Mouse (Mus musculus) lung, adult 2 months (tissue): Measurements from ENCODE around the gene Nhs. TPM values are rescaled to one million over a fixed set of nuclear protein-coding genes. Genes with fewer than 3 reads are reported as not detected.

ENCODE experiments used
- DNase-seq: peaks from one replicate; pipeline ENCODE4 v3.0.0; 2022
- H3K4me1 ChIP-seq: fragments of 200-500 bp; 2 replicates; pipeline ENCODE4 v1.6.1; 2011; ENCODE audit warnings: low read length; ENCODE audit not compliant: control insufficient read depth, insufficient read depth
- H3K4me3 ChIP-seq: fragments of 200-500 bp; replicated peaks from 2 replicates; pipeline ENCODE3; 2011; ENCODE audit warnings: low read depth, mild to moderate bottlenecking, control low read depth, low read length; ENCODE audit errors: extremely low read depth
- CTCF ChIP-seq: fragments of 200-500 bp; IDR thresholded peaks from 2 replicates; pipeline ENCODE4 v1.5.1; 2011; ENCODE audit warnings: mild to moderate bottlenecking, low read length, control low read depth; ENCODE audit not compliant: insufficient read depth
- POLR2A ChIP-seq: fragments of 200-500 bp; IDR thresholded peaks from 2 replicates; pipeline ENCODE4 v1.6.1; 2011; ENCODE audit warnings: low read depth, mild to moderate bottlenecking, control low read depth, low read length, borderline replicate concordance; ENCODE audit errors: extremely low read depth
- WGBS: fragments of 180-500 bp; shearing (Covaris S2); methylation state at CpG from one replicate; pipeline ENCODE4 v1.1.7; 2018; 5-methylcytosine and 5-hydroxymethylcytosine counted together
- polyA plus RNA-seq: library from polyadenylated mRNA; depleted of rRNA; stranded (reverse); fragments of >200 nt; gene quantifications from 2 replicates; pipeline ENCODE4 v1.2.3, GENCODE M21; 2012

Gene Nhs
- polyA plus RNA-seq, 1 experiment, result 0.33 TPM

- 47% methylated on average over 13 of the region's 13 CpGs for WGBS
- Histone ChIP-seq H3K4me1 (no peaks in the 10 kb centered on the region), H3K4me3 (no peak overlapping the region)
- TF ChIP-seq POLR2A (no peak), CTCF (no peak)
- DNase-seq, result peak; percentile 13
Measured at GRCm38 (mm10) chrX:162025210-162025953, 134.1 kb downstream of the Nhs start.

GRCm38 (mm10) chrX:162021724-162022123 lies 137.8 kb downstream of the Nhs start:
- H3K4me3 ChIP-seq, result no peak overlapping the region
- no peaks in the 10 kb centered on the region for H3K4me1 ChIP-seq
- TF ChIP-seq CTCF (no peak), POLR2A (no peak)
- DNase-seq, result no peak
- 70% methylated on average over 3 of the region's 3 CpGs for WGBS

- H3K4me1 ChIP-seq, result no peaks in the 10 kb centered on the region
- DNase-seq, result no peak
- 77% methylated on average over 3 of the region's 3 CpGs for WGBS
- no peak overlapping the region for H3K4me3 ChIP-seq
- TF ChIP-seq CTCF (no peak), POLR2A (no peak)
Measured at GRCm38 (mm10) chrX:162020039-162020566, 139.4 kb downstream of the Nhs start.

GRCm38 (mm10) chrX:162017471-162017870 lies 142.1 kb downstream of the Nhs start:
- H3K4me1 ChIP-seq, result no peaks in the 10 kb centered on the region
- WGBS, result 73% methylated on average over 9 of the region's 9 CpGs
- H3K4me3 ChIP-seq, result no peak overlapping the region
- TF ChIP-seq POLR2A, result no peak
- no peak for TF ChIP-seq CTCF
- no peak for DNase-seq

- no peak for DNase-seq
- TF ChIP-seq CTCF (no peak), POLR2A (no peak)
- WGBS, result 77% methylated on average over 4 of the region's 4 CpGs
- Histone ChIP-seq H3K4me3 (no peak overlapping the region), H3K4me1 (no peaks in the 10 kb centered on the region)
Measured at GRCm38 (mm10) chrX:162012570-162012969, 147.0 kb downstream of the Nhs start.

GRCm38 (mm10) chrX:162009876-162010275 lies 149.7 kb downstream of the Nhs start:
- no peak for TF ChIP-seq POLR2A
- no peak for DNase-seq
- 71% methylated on average over 3 of the region's 3 CpGs for WGBS

GRCm38 (mm10) chrX:162003818-162004217 lies 155.7 kb downstream of the Nhs start:
- no peak for DNase-seq
- H3K4me3 ChIP-seq, result no peak overlapping the region
- TF ChIP-seq POLR2A (no peak), CTCF (no peak)
- 40% methylated on average over 1 of the region's 1 CpGs for WGBS
- H3K4me1 ChIP-seq, result no peaks in the 10 kb centered on the region

More at GRCm38 (mm10) chrX:162009876-162010275, 149.7 kb downstream of the Nhs start:
- Histone ChIP-seq H3K4me3 (no peak overlapping the region), H3K4me1 (no peaks in the 10 kb centered on the region)

- no peaks in the 10 kb centered on the region for H3K4me1 ChIP-seq
- TF ChIP-seq POLR2A (no peak), CTCF (no peak)
- no peak overlapping the region for H3K4me3 ChIP-seq
- DNase-seq, result no peak
- WGBS, result 86% methylated on average over 3 of the region's 3 CpGs
Measured at GRCm38 (mm10) chrX:161998876-161999275, 160.7 kb downstream of the Nhs start.

- 59% methylated on average over 2 of the region's 2 CpGs for WGBS
- Histone ChIP-seq H3K4me3 (no peak overlapping the region), H3K4me1 (no peaks in the 10 kb centered on the region)
- no peak for DNase-seq
- no peak for TF ChIP-seq POLR2A
- no peak for TF ChIP-seq CTCF
Measured at GRCm38 (mm10) chrX:161997170-161997795, 162.2 kb downstream of the Nhs start.

- DNase-seq, result no peak
- WGBS, result 93% methylated on average over 1 of the region's 1 CpGs
- Histone ChIP-seq H3K4me1 (no peaks in the 10 kb centered on the region), H3K4me3 (no peak overlapping the region)
- no peak for TF ChIP-seq CTCF
- no peak for TF ChIP-seq POLR2A
Measured at GRCm38 (mm10) chrX:161990171-161990570, 169.4 kb downstream of the Nhs start.
